Mouse (Mus musculus) forebrain, embryonic 10.5 days (tissue): ENCODE measurements around the gene Gm12394. TPM values are rescaled to one million over a fixed set of nuclear protein-coding genes. Genes with fewer than 3 reads are reported as not detected.
A peak's percentile ranks its signal among the peaks of the same experiment; 100 is the strongest.
"Not testable (repeated sequence)": the region's sequence is repeated elsewhere in the genome, so short reads cannot be mapped to it uniquely, and the experiment has no call there.

ENCODE experiments used
- DNase-seq: peaks from one replicate; pipeline ENCODE4 v3.0.0-alpha.2; 2017; ENCODE audit warnings: low spot score; ENCODE audit errors: extremely low spot score
- H3K27ac ChIP-seq: fragments of 300-500 bp; sonication (generic); 2 replicates; pipeline ENCODE4 v1.5.1; 2016; ENCODE audit warnings: mild to moderate bottlenecking
- H3K27me3 ChIP-seq: fragments of 300-500 bp; sonication (generic); 2 replicates; pipeline ENCODE4 v1.6.1; 2016; ENCODE audit warnings: mild to moderate bottlenecking; ENCODE audit not compliant: poor library complexity, severe bottlenecking
- H3K36me3 ChIP-seq: fragments of 300-500 bp; sonication (generic); replicated peaks from 2 replicates; pipeline ENCODE4 v1.6.1; 2016; ENCODE audit warnings: mild to moderate bottlenecking, moderate library complexity
- H3K4me1 ChIP-seq: fragments of 300-500 bp; sonication (generic); 2 replicates; pipeline ENCODE4 v1.6.1; 2016
- H3K4me3 ChIP-seq: fragments of 300-500 bp; sonication (generic); 2 replicates; pipeline ENCODE4 v1.5.1; 2016; ENCODE audit warnings: mild to moderate bottlenecking, moderate library complexity
- H3K9me3 ChIP-seq: fragments of 300-500 bp; sonication (generic); 2 replicates; pipeline ENCODE4 v1.6.1; 2016; ENCODE audit warnings: mild to moderate bottlenecking, moderate library complexity
- WGBS: fragments of 180-500 bp; shearing (Covaris S2); methylation state at CpG from one replicate; pipeline ENCODE4 v1.1.7; 2016; 5-methylcytosine and 5-hydroxymethylcytosine counted together
- polyA plus RNA-seq: library from polyadenylated mRNA; unstranded; fragments of >200 nt; fragmentation: Nextera tagmentation; extraction: Ambion mirVana; gene quantifications from 2 replicates; pipeline ENCODE4 v1.2.1, GENCODE M21; 2016

Gm12394 gene
- 0.27 and 0.37 TPM in 2 replicates for polyA plus RNA-seq

DNA sequence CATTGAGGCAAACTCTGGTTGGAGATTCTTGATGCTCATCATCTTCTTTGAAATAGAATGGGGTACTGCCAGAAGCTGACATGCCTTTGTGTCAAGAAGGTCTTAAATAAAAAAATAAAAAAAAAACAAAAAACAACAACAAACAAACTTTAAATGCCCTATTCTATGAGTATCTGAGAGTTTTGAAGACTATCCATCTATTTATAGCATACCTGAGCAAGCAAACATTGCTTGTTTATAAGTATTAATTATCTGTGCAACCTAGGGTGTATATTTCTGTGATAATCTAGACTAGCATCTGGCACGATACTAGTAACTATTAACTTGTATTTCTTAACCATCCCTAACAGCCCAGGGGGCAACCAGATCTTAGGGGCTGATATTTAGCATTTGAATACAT is at the start of gene Gm12394:
Gene Gm12394 (minus strand): TSS at position 101 of the 400 bp plus-strand sequence.
- not testable (repeated sequence) for DNase-seq, H3K4me3 ChIP-seq, H3K27ac ChIP-seq, H3K9me3 ChIP-seq, H3K4me1 ChIP-seq, H3K27me3 ChIP-seq, H3K36me3 ChIP-seq
- WGBS, result 78% methylated on average over 1 of the region's 1 CpGs

DNA sequence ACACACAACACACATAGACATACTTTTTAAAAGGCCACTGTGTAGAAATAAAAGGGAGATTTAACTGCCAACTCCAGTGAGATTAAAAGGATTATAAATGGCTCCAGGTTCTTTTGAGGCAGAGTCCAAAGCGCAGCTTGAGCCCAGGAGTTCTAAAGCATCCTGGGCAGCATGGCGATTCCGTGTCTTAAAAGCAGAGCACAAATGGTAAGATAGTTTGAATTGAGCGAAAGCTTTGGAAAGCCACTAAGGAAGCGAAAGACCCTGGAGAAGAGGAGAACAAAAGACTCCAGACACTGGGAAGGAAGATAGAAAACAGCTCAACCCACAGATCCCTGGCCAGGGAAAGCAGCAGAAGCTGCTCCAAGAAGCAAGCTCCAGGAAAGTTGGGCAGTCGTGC is 48.4 kb upstream of the Gm12394 start:
- WGBS, result 51% methylated on average over 6 of the region's 6 CpGs
- peaks cover 8% of the 10 kb centered on the region for H3K4me1 ChIP-seq
- no peaks in the 10 kb centered on the region for H3K9me3 ChIP-seq
- H3K27me3 ChIP-seq, result 0 out of 2 replicates have a peak, but pooled peaks cover 6% of the 10 kb centered on the region
- DNase-seq, result no peak
- H3K36me3 ChIP-seq, result no peaks in the 10 kb centered on the region
- peak overlapping the region; percentile 13; the same call in 1 of the 2 replicates for H3K27ac ChIP-seq
- H3K4me3 ChIP-seq, result no peak overlapping the region

DNA sequence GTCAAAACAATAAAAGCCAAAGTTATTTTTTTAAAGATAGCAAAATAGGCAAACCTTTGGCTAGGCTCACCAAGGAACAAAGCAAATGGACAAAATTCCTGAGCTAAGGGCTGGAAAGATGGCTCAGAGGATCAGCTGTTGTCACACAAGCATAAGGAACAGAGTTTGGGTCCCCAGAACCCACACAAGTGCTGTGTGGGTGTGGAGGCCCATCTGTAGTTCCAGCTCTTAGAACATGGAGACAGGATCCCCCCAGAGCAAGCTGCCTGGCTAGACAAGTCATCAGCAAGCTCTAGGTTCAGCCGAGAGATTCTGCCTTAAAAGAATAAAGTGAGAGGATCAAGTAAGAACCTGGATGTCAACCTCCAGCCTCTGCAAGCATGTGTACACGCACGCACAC is 48.0 kb upstream of the Gm12394 start:
- peaks cover 8% of the 10 kb centered on the region for H3K4me1 ChIP-seq
- no peaks in the 10 kb centered on the region for H3K9me3 ChIP-seq
- 82% methylated on average over 3 of the region's 3 CpGs for WGBS
- 0 out of 2 replicates have a peak, but pooled peaks cover 6% of the 10 kb centered on the region for H3K27me3 ChIP-seq
- DNase-seq, result no peak
- H3K27ac ChIP-seq, result peak overlapping the region; percentile 48; the same call in 1 of the 2 replicates
- no peaks in the 10 kb centered on the region for H3K36me3 ChIP-seq
- H3K4me3 ChIP-seq, result no peak overlapping the region

DNA sequence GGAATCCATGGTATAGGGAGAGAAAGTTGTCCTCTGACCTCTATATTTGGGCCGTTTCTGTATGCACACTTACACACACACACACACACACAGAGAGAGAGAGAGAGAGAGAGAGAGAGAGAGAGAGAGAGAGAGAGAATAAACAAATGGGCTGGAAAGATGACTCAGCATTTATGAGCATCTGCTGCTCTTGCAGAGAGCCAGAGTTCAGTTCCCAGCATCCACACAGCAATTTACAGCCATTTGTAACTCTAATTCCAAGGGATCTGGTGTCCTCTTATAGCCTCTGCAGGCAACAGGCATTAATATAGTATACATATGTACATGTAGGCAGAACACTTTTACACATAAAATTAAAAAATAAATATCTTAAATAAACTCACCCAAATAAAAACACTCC is 47.4 kb upstream of the Gm12394 start:
- WGBS, result 88% methylated on average over 1 of the region's 1 CpGs

DNA sequence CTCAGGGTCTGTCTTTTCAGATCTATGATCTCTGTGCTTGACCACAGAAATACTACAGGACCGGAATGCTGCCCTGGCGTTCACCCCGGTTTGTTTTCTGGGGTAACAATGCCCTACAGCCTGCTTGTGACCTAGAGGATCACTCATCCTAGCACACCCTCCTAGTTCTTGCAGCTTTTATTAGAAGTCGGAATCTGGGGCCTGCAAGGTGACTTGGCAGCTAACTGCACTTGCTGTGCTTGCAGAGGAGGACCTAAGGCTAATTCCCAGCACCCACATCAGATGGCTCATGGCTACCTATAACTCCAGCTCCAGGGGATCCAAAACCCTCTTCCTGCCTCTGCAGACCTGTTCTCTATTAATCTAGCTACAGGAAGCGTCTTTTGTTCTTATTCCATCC is 46.2 kb upstream of the Gm12394 start:
- 93% methylated on average over 5 of the region's 5 CpGs for WGBS
- H3K36me3 ChIP-seq, result no peaks in the 10 kb centered on the region
- H3K4me1 ChIP-seq, result peaks cover 13% of the 10 kb centered on the region
- no peaks in the 10 kb centered on the region for H3K9me3 ChIP-seq
- H3K4me3 ChIP-seq, result no peak overlapping the region
- H3K27me3 ChIP-seq, result 0 out of 2 replicates have a peak, but pooled peaks cover 6% of the 10 kb centered on the region
- H3K27ac ChIP-seq, result no peak overlapping the region
- no peak for DNase-seq

More for the DNA sequence above, 47.4 kb upstream of the Gm12394 start:
- no peak for DNase-seq
- Histone ChIP-seq H3K36me3 (no peaks in the 10 kb centered on the region), H3K4me3 (no peak overlapping the region), H3K27me3 (0 out of 2 replicates have a peak, but pooled peaks cover 6% of the 10 kb centered on the region), H3K9me3 (no peaks in the 10 kb centered on the region), H3K4me1 (peaks cover 11% of the 10 kb centered on the region), H3K27ac (no peak overlapping the region)

DNA sequence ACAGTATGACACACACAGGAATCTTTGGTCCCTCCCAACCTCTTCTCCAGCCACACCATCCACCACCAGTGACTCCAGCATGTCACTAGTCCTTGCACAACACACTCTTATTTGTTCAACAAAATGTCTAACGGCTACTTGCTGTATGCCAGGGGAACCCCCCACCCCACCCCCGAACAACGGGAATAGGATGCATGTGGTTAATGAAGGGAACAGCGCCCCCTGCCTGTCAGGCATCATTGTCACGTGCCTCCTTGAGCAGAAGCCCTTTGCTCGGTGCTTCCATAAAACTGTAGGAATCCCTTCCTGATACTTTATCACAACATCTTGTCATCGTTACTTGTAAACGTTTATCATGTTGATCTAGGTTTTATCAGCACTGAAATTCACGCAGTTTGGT is 45.6 kb upstream of the Gm12394 start:
- H3K27me3 ChIP-seq, result 0 out of 2 replicates have a peak, but pooled peaks cover 6% of the 10 kb centered on the region
- DNase-seq, result no peak
- no peak overlapping the region for H3K4me3 ChIP-seq
- 64% methylated on average over 9 of the region's 9 CpGs for WGBS
- H3K27ac ChIP-seq, result no peak overlapping the region
- H3K9me3 ChIP-seq, result no peaks in the 10 kb centered on the region
- H3K36me3 ChIP-seq, result no peaks in the 10 kb centered on the region
- H3K4me1 ChIP-seq, result peaks cover 13% of the 10 kb centered on the region

DNA sequence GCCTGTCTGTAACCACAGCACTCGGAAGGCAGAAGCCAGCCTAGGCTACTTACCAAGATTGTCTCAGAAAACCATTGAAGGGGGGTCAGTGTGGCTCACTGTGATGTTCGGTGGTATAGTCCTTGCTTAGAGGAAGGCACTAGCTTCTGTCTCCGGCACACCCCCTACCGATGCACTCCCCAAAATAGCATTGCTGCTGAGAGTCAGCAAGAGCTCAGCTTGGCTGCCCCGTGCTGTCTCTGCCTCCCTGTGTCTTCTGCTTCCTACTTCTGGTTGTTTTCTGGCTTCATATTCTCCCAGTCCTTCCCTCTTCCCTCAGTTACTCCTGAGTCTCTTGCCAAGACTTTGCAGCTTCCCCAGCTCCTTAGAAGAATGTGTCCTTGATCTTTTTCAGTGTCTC is 44.3 kb upstream of the Gm12394 start:
- H3K27ac ChIP-seq, result no peak overlapping the region
- DNase-seq, result no peak
- H3K27me3 ChIP-seq, result peaks cover 6% of the 10 kb centered on the region; the same call in 1 of the 2 replicates
- H3K9me3 ChIP-seq, result no peaks in the 10 kb centered on the region
- no peaks in the 10 kb centered on the region for H3K36me3 ChIP-seq
- 69% methylated on average over 5 of the region's 5 CpGs for WGBS
- H3K4me1 ChIP-seq, result peaks cover 13% of the 10 kb centered on the region
- H3K4me3 ChIP-seq, result no peak overlapping the region

DNA sequence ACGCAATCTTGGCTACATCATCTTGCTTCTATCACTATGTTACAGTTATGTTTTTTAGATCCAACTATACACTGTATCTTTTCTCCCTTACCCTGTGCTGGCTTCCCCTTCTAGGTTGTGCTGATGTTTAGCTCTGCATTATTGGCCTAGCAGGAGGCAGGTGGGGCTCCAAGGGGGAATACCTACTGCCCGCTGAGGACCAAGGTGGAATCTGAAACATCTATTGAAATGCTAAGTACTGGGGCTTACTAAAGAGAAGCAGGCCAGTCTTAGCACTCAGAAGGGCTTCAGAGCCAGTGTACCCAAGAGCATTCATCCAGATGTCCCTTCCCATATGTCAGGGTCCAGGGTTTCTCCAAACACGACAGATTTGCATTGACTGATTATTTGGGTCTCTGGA is 42.3 kb upstream of the Gm12394 start:
- H3K27me3 ChIP-seq, result peaks cover 6% of the 10 kb centered on the region; the same call in 1 of the 2 replicates
- no peaks in the 10 kb centered on the region for H3K36me3 ChIP-seq
- DNase-seq, result no peak
- H3K4me1 ChIP-seq, result peaks cover 13% of the 10 kb centered on the region; the same call in 1 of the 2 replicates
- 34% methylated on average over 3 of the region's 3 CpGs for WGBS
- no peaks in the 10 kb centered on the region for H3K9me3 ChIP-seq
- no peak overlapping the region for H3K4me3 ChIP-seq
- no peak overlapping the region for H3K27ac ChIP-seq

DNA sequence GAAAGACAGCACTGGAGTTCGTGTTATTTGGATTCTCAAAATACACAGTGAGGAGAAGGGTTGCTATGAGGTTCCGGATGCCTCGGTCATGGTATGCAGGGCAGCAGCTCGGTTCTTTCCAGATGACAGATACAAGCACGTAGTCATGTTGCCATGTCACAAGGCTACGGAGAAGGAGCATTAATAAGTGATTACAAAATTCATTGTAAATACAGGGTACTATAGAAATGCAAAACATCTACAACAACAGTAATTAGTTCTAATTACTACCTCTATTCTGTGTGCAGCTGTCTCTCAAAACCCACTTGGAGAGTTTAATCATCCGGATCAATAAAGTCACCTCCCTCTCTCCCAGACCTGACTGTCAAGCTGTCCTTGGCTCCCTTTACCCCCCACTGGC is 38.5 kb upstream of the Gm12394 start:
- Histone ChIP-seq H3K9me3 (no peaks in the 10 kb centered on the region), H3K27me3 (no peaks in the 10 kb centered on the region; the same call in 1 of the 2 replicates), H3K4me1 (peaks cover 13% of the 10 kb centered on the region; the same call in 1 of the 2 replicates), H3K4me3 (no peak overlapping the region), H3K36me3 (no peaks in the 10 kb centered on the region), H3K27ac (no peak overlapping the region)
- 72% methylated on average over 7 of the region's 7 CpGs for WGBS
- DNase-seq, result no peak

DNA sequence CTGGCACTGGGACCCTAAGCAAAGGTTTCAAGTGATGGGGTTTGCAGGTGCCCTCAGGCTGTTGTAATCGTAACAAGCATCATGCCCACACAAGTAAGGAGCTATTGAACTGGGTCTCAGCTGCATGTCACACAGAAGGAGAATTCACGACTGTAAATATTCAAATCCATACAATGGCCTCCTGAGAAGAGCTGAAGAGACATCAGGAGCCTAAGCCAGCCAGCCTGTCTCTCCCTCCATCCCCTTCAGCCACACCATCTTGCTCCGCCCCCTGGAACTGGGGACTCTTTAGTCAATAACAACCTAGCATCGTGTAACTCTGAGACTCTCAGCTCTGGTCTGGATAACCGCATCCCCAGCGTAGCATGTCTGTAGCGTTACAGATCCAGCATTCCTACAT is 34.6 kb upstream of the Gm12394 start:
- H3K9me3 ChIP-seq, result no peaks in the 10 kb centered on the region
- no peak overlapping the region for H3K27ac ChIP-seq
- no peak for DNase-seq
- no peaks in the 10 kb centered on the region for H3K36me3 ChIP-seq
- no peaks in the 10 kb centered on the region for H3K27me3 ChIP-seq
- 71% methylated on average over 7 of the region's 7 CpGs for WGBS
- no peak overlapping the region for H3K4me3 ChIP-seq
- H3K4me1 ChIP-seq, result peaks cover 8% of the 10 kb centered on the region; the same call in 1 of the 2 replicates

DNA sequence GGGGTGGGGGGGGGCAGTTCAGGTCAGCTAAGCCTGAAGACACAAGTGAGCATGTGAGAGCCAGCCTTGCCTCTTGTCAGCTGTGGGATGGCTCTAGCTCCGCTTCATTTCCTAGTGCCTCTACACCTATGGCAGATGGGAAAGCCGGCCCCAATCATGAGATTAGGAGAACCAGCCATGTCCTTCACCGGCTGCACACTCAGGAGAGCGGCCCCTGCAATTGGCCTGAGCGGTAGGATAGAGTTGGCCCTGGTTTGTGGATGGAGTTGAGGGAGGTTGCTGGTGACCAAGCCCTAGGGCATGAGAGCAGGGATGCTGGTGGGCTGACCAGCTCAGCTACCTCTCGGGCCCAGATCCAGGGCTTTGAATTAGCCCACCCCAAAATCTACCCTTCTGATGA is 32.2 kb upstream of the Gm12394 start:
- Histone ChIP-seq H3K4me1 (no peaks in the 10 kb centered on the region), H3K27me3 (no peaks in the 10 kb centered on the region), H3K27ac (no peak overlapping the region), H3K4me3 (no peak overlapping the region), H3K9me3 (no peaks in the 10 kb centered on the region), H3K36me3 (no peaks in the 10 kb centered on the region)
- 90% methylated on average over 6 of the region's 6 CpGs for WGBS
- DNase-seq, result no peak

DNA sequence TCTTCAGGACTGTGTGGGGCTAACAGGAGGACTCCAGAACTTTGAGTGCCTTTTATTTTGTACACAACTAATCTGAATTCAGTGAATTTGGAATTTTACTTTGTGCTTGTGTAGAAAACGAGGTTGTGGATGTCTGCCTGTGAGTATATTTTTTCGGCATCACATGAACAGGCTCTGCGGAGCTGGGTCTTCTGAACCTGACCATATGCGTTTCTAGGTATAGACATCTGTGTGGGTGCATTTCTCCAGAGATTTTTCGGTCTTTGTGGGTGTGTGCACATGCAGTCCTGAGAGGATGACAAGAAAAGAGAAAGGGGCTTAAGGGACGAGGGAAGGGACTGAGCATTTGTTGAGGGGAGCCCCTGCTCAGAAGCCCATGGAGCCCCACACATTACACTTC is 30.4 kb upstream of the Gm12394 start:
- 89% methylated on average over 6 of the region's 6 CpGs for WGBS
- Histone ChIP-seq H3K36me3 (no peaks in the 10 kb centered on the region), H3K4me3 (no peak overlapping the region), H3K4me1 (no peaks in the 10 kb centered on the region), H3K9me3 (no peaks in the 10 kb centered on the region), H3K27ac (no peak overlapping the region), H3K27me3 (no peaks in the 10 kb centered on the region)
- DNase-seq, result no peak

DNA sequence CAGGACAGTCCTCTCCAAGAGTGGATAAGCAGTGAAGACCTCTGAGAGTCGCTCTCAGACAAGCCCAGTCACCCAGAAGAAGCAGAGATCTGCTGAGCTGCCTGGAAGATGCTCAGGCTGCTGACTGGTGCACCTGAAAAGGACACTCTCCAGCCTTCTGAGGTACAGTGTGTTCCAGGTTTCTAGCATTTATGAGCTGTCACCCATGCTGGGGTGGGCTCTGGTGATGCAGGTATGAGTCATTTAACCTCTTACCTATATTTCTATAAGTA is 24.0 kb upstream of the Gm12394 start:
- Histone ChIP-seq H3K4me3 (no peak overlapping the region), H3K4me1 (no peaks in the 10 kb centered on the region), H3K9me3 (no peaks in the 10 kb centered on the region), H3K36me3 (no peaks in the 10 kb centered on the region), H3K27ac (no peak overlapping the region), H3K27me3 (0 out of 2 replicates have a peak, but pooled peaks cover 3% of the 10 kb centered on the region)
- 58% methylated on average over 1 of the region's 1 CpGs for WGBS
- no peak for DNase-seq
